Mouse (Mus musculus) embryo, embryonic 11.5 days (tissue): ENCODE data around the gene Unc13a.

ENCODE experiments used
- DNase-seq: peaks from one replicate; pipeline ENCODE4 v3.0.0-alpha.2; 2012; ENCODE audit warnings: low read depth, low spot score

Unc13a gene

DNA sequence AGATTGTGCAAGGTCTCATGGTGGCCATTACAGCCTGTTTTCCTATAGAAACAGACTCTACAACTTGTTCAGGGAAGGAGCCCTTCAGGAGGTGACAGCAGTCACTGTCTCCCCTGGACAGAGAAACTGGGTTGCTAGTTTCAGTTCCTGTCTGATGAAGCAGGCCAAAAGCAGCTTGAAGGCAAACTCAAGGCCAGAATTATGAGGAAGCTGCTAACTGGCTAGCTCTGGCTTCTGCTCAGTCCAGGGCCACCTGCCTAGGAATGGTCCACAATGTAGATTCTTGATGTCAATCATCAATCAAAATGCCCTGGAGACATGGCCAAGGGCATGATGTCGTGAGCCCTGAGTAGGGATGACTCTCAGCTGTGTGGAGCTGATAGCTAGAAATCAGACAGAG is 46.5 kb downstream of the Unc13a start:
- DNase-seq = no peak

DNA sequence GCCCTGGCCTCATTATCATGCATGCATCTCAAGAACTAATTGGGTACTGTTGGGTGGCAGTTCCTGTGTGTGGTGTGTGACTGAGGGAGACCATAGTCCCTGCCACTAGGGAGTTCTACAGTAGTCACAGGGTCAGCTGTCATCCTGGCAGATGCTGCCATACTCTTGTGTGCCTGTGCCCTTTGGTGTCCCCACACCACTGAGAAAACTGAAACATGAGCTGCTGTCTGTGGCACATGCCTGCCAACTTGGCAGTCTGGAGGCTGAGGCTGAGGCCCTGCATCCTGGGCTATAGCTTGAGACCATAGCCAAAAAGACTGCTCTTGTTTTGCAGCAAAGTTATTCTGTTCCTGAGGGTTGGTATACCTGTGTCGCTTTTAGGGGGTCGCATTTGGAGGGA is 51.8 kb downstream of the Unc13a start:
- DNase-seq = no peak

DNA sequence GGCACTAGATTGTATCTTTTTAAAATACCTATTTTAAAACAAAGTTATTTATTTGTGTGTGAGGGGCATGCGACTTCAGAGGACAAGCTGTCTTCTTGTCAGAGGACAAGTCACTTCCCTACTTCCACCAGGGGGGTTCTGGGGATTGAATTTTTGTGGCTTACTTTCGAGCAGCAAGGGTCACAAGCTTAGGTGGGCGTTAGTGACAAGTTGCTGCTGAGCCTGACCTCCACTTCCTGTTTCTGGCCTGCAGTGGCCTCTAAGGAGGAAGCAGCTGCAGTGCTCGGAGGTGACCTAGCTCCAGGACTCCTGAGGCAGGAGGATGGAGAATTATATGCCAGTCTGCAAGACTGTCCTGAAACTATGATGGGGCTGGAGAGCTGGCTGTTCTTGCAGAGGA is 58.1 kb downstream of the Unc13a start:
- DNase-seq = no peak

DNA sequence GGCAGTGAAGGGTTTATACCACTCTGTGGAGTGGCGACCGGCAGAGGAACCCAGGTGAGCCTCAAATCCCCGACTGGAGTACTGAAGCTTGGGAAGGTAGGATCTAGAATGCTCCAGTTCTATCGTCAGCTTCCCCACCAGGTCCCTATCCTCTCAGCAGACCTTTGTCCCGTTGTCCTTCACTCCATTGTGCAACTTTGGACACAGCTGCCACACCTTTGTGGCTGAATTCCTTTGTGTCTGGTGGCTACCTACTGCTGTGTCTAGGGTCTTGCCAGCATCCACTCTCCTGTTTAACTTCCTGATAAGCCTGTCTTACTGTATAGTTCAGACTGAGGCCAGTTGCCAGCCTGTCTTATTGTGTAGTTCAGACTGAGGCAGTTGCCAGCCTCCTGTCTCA is 59.4 kb downstream of the Unc13a start:
- DNase-seq = no peak

DNA sequence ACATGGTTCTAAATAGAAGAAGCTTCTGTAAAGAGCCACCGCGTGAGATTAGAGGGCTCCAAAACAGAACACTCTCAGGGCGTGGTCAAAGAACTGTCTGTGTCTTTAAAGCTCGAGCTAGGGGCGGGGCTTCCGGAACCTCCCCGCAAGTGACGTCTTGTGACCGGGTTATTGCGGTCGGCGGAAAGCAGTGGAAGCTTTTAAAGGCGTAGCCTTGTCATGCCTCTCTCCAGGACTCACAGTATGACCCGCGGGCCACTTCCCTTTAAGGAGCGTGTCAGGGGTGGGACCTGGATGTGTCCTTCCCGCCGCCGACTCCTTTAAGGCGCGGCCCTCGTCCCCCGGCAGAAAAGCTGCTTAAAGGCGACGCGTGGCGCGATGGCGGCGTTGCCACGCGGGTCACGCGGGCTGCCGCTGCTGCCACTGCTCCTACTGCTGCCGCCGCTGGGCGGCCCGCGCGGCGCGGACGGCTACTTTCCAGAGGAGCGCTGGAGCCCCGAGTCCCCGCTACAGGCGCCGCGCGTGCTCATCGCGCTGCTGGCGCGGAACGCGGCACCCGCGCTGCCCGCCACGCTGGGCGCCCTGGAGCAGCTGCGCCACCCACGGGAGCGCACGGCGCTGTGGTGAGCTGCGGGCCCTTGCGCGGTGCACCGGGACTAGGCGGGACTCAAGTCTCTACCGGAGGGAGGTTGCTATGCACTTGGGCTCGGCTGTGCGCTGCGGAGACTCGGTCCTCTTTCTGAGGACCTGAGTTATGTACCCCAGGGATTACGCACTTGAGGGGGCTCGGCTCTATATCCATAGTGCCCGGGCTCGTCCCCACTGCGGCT is 60.5 kb downstream of the Unc13a start, which contains the start of gene Colgalt1:
TSS of gene Colgalt1 (plus strand) at position 177 of the 830 bp plus-strand sequence.
- peak; percentile 96 for DNase-seq

DNA sequence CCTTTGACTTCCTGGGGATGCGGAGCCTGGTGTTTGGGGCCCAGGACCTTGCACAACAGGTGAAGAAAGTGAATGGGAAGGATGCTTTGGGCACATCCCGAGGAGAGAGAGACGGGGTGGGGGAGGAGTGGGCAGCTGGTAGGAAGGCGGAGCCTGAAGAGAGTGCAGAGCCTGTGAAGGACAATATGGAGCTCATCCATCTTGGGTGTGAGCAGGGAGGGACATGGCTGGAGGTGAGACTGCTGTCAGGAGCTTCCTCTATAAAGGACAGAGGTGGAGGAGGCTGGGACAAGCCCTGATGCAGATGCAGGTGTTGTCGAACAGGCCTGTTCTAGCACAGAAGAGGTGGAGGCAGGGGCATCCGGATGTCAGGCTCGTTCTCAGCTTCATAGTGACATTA is 67.5 kb downstream of the Unc13a start:
- DNase-seq = no peak

DNA sequence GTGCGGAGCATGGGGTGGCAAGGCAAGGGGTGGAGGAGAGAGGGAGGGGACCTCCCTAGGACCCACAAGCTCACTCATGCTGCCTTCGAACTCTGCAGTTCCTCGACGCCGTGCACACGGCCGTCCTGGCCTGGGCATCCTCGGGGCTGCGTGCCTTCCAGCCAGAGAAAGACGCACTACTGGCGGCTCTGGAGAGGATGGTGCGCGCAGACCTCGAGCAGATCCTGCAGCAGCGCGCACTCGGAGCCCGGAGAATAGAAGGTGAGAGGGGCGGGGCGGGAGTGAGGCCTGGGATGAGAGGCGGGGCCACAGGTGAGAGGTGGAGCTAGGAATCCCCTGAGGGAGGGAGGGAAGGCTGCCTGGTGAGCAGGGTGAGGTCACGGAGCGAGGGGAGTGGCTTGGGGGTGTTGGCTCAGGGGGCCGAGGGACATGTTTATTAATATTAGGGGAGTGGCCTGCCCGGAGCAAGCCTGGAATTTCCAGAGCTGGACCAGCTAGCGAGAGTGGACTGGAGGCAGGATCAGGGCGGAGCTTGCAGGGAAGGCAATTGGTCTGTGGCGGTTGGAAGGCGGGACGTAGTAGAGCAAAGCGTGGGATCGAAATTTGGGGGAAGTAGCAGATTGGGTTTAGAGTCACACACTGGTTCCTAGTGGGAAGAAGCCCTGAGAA is 68.8 kb downstream of the Unc13a start:
- DNase-seq = peak; percentile 46

DNA sequence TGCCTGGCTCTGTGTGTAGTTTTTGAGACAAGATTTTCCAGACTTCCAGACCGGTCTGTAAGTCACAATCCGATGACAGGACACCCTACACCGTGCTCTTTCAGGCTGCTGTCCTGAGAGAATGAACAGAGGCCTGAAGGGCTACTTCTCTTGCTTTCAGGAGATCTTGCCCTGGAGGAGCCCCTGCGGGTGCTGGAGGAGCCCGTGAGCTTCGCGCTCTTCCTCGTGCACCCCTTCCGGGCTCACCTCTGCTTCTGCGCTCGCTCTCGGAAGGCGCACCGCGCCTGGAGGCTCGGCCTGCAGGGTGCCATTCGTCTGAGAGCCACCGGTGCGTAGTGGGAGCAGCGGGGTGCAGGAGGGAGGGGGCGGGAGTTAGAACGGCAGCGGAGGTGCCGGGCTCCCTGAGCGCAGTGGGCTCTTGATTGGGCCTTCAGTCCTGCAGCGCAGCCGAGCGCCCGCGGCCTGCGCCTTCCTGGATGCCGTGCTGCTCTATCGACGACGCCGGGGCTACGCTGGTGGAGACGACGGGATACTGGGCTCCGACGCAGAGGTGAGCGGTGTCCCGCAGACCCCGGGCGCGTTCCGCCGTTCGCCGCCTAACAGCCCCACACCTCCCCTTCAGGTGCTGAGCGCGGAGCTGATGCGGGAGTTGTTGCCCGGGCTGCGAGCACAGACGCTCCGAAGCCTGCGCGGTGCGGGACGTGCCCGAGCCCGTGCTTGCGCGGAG is 69.5 kb downstream of the Unc13a start:
- DNase-seq = peak; percentile 7

DNA sequence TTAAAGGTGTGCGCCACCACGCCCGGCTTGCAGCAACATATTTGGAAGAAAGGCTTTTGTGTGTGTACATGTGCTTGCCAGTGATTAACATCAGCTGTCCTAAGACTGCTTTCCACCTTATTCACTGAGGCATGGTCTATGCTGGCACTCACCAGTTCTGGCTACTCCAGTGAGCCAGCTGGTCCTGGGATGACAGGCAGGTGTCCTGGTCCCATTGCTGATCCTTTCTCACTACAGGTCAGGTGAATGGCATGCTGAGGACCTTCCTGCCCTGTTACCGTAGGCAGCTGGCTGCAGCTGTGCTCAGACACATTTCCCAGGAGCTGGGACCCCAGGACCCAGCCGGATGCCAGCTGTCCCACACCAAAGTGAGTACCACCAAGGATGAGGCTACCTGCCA is 72.7 kb downstream of the Unc13a start:
- DNase-seq = no peak

DNA sequence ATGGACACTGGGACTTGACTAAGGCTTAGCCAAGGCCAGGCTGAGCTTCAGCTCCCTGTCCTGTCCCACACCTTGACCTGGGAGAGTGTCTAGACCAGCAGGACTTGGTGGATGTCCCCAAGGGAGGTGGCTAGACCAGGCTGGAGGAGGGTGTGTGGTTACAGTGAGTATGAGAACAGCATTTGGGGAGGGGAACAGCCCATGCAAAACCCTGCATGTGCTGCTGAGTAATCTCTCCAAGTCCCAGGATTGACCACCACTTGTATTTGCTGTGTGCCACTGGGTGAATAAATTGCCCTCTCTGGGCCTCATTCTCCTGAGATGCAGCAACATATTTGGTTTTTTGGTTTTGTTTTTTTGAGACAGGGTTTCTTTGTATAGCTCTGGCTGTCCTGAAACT is 73.2 kb downstream of the Unc13a start:
- DNase-seq = no peak

DNA sequence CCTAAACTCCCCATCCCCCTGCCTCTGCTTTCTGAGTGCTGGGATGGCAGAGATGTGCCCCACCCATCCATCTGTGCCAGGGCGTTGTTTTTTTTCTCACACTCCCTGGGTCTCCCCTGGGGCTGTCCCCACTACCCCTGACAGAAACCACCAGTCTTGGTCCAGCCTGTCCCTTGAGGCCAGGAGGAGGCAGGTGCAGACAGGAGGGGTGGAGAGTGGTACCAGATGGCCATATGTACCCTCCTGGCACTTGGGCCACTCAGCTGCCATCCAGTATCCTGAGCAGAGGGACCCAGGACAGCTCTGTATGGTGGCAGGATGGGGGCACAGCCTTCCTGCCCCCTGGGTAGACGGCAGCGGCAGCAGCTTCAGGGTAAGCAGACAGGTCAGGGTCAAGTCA is 74.1 kb downstream of the Unc13a start, which contains the start of gene Fam129c:
TSS of gene Fam129c (plus strand) at position 198 of the 400 bp plus-strand sequence.
- DNase-seq = no peak

DNA sequence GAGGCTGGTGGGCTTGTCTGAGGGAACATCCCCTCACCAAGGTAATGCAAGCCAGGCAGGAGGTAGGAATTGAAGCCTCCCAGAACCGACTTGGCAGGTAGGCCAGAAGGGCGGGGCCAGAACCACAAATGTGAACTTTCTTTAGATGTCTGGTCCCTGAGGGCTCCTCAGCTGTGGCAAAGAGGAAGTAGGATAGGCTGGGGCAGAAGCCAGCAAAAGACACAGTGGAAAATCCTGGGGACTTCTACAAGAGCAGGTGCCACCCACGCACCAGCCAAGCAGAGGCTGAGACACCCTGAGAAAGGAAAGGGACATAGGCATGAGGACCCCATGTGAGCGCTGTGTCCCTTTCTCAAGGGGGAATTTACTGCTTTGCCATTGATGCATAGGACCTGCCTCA is 74.8 kb downstream of the Unc13a start:
- DNase-seq = no peak

DNA sequence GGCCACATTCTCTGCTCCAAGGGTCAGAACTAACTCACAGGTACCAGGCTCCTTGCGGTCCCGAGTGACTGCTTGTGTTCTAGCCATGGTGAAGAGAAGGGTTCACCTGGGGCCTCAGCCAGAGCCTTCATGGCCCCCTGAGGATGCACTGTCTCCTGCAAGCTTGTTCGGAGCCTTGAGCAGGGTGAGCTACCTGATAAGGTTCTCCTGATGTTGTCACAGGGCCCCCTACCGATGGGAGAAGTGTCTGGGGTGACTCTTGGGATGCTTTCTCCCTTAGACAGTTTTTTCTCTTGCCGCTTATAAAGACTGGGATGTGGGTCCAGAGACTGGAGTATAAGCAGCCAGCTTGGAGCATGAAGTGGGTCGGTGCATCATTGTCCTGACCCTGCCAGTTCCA is 75.2 kb downstream of the Unc13a start:
- no peak for DNase-seq

DNA sequence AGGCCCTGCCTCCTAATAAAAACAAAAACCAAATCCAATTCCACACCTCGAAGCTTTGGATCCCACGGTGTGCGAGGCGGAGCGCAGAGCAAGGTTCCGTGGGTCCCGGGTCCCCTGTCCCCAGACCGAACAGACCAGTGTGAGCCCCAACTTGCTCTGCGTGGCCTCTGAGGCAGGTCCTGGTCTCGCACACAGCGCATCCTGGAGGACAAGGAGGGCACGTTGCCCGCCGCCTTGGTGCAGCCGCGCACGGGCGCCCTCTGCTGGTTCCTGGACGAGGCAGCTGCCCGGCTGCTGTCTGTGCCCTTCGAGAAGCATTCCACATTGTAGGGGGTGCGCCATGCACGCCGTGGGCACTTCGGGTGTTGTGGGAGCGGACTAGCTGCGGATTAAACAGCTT is 75.7 kb downstream of the Unc13a start:
- DNase-seq = peak; percentile 66

DNA sequence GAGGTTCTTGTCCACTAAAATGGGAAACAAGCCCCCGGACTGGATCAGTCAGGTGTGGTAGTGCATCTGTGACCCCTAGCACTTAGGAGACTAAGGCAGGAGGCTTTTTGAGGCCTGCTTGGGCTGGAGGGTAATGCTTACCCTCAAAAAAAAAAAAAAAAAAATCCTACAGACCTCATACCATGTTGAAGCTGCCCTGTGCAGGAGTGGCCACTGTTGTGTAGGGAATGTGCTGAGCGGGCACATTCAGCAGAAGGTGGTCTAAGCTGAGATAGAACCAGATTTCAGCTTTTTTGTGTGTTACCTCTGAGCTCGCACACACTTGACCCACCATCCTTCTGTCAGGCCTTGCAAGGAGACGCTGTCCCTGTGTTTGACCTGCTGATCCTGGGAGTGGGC is 77.2 kb downstream of the Unc13a start:
- DNase-seq = no peak

DNA sequence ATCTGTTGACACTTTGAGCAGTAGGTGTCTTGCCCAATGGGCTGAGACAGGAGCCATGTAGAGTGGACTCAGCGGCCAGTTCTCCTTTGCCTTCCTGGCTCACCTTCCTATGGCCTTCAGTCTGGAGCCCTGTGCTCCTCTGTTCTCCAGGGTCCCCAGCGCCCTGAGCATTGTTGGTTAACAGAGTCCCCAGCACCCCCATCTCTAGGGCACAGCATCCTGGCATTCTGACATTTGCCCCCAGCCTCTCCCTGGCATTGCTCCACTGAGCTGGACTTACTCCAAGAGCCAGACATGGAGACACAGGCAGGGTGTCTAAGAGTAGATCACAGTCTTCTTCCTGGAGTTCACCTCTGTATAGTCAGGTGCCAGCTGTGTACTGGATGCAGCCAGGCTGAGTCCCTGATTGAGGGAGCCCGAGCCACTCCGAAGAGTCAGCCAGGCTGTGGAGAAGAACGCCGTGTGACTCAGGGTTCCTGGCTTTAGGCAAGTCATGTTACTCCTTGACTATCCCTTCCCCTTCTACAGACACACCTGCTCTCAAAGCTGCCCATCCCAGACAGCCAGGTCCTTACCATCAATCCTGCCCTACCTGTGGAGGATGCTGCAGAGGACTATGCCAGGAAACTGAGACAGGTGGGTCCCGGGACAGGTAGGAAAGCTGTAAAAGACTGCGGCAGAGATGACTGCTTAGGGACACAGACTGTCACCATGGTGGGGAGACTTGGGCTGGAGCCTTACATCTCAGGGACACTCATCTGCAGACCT is 77.8 kb downstream of the Unc13a start:
- DNase-seq = no peak

DNA sequence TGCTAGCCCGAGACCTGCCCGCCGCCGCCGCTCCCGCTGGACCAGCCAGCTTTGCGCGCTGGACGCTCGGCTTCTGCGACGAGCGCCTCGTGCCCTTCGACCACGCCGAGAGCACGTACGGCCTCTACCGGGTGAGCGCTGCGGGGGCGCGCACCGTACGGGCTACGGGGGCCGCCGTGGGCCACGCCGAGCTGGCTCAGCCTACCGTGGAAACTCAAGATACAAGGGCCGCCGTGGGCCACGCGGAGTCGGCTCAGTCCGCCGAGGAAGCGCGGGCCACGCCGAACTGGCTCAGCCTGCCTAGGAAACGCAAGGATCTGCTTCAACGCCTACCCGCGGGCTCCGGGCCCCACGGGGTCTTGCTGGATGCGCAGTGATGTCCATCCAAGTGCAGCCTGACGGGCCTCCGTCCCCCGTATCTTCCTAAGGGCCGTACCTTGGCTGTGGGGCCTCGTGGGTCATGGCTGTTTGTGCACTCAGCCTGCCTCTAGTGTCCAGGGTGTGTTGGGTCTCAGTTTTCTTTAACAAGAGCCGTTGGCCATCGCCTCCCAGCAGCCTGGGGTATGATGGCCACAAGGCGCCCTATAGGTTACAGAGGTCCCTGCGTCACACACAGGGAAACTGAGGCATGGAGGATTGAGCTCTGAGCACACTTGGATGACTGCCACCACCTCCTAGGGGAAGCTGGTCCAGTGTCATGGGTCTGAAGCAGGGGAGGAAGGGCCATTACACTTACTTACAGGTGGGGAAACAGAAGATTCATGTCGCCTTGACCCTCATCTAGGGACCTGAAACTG is 79.0 kb downstream of the Unc13a start:
- no peak for DNase-seq

DNA sequence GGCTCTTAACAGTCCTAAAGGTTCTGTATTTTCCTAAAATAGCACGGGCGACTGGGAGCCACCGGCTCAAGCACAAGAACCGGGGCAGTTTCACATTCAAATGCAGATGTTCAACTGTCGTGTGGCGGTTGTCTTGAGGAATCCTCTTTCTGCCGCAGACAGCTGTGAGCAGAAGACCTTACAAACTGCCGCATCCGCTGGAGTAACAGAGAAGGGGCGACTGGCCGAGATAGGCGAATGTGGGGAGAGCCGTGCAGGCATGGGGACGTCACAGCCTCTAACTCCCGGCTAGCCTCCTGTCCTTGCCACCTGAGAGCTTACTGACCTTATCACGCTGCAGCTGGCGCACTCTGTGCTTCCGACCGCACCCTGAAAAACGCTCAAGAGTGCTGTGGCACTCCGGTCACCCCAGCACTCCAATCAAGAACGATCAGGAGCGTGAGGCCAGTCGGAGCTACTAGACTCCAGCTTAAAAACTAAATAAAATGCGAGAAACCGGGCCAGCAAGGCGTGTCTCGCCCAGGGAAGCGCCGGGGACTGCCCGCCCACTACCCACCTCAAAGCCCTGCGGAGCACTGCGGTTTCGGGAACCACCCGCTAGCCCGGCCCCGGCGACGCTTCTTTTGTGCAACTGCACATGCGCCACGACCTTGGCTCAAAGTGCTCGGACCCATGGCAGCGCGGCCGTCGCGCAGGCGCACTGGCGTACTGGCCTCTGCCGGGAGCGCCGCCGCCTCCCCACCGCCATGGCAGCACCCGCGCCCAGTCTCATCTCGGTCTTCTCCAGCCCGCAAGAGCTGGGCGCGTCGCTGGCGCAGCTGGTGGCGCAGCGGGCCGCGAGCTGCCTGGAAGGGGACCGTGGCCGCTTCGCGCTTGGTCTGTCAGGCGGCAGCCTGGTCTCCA is 79.8 kb downstream of the Unc13a start, which contains the start of gene Pgls:
TSS of gene Pgls (plus strand) at position 706 of the 903 bp plus-strand sequence.
- DNase-seq = peak; percentile 89

DNA sequence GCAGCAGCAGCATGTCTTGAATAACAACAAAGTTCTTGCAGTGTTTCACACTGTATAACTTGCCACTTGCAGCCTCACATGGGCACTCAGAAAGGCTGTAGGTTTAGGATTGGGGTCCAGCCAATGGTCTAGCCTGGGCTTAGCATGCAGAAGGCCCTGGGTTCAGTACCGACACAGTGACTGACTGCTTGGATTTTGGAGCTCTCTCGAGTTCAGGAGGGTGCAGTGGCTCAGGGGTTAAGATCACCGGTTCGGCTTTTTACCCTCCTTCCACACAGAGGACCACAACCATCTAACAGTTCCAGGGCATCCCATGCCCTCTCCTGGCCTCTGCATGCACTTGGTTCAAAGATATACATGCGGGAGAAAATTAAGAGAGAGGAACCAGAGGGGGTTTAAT is 80.5 kb downstream of the Unc13a start:
- DNase-seq = no peak

DNA sequence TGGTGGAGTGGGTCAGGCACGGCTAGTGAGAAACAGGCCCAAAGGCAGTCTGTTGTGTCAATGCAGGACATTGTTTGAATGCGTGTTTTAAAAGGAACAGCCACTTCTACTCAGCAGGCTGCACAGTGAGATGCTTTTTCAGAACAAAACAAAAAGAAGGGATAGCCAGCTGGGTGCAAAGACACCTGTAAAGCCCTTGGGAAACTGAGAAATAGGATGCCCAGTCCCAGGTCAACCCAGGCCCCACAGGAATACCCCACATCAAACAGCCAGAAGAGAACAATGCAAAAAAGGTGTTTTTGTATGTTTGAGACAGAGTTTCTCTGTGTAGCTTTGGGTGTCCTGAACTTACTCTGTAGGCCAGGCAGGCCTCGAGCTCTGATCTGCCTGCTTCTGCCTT is 82.8 kb downstream of the Unc13a start:
- no peak for DNase-seq
